ENCODE assay signal across 13 mouse cellular contexts in the genomic region with DNA sequence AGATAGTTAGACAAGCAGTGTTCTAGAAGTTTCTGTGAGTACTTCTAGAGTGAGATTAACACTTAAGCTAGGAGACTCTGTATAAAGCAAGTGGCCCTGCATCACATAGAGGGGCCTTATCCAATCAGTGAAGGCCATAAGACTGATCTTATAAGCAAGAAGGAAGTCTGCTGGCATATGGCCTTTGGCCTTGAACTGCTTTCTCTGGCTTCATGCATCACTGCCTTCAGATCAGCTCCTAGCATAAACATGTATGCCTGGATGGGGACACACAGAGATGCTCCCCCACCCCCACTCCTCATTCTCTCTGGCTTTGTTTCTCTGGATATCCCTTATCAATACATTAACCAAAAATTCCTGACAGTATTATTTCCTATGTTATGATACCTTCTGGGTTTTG.
"Had no signal": no experiment of that assay in that cellular context is flagged by ENCODE, and none has a peak within 500 bp of the region (broad histone marks: within the 10 kb centered on the region; RNA-seq: fewer than 3 reads in every experiment).

No protein-coding gene starts in this region.

- H3K9ac ChIP-seq: limb, embryonic 15.5 days; liver, embryonic 12.5 days; lung, embryonic 14.5 days; midbrain, embryonic 12.5 days had no signal

- H3K36me3 ChIP-seq: limb, embryonic 15.5 days; liver, embryonic 12.5 days; midbrain, embryonic 12.5 days had no signal

- ATAC-seq: liver, embryonic 12.5 days had no signal

- H3K27me3 ChIP-seq: limb, embryonic 15.5 days; liver, embryonic 12.5 days; midbrain, embryonic 12.5 days had no signal

- H3K4me1 ChIP-seq: liver, embryonic 12.5 days had no signal

- H3K9me3 ChIP-seq: limb, embryonic 15.5 days; liver, embryonic 12.5 days; midbrain, embryonic 12.5 days had no signal

- H3K27ac ChIP-seq: limb, embryonic 15.5 days; liver, embryonic 12.5 days had no signal

- H3K4me3 ChIP-seq: limb, embryonic 15.5 days; liver, embryonic 12.5 days; midbrain, embryonic 12.5 days had no signal

- H3K4me2 ChIP-seq: limb, embryonic 15.5 days; liver, embryonic 12.5 days; lung, embryonic 14.5 days; midbrain, embryonic 12.5 days had no signal

- DNase-seq: layer of hippocampus, adult 9-11 months; layer of hippocampus, postnatal 36 days; lung, embryonic 14.5 days; lung, postnatal 10 days; lung, postnatal 4 days; retina, postnatal 1 day; right cerebral cortex, postnatal 4 days; spleen, adult 18-20 months; thymus, adult 18-20 months; thymus, postnatal 14 days had no signal
